Mouse (Mus musculus): ENCODE measurements around the gene Cnnm2. TPM values are rescaled to one million over a fixed set of nuclear protein-coding genes. Genes with fewer than 3 reads are reported as not detected.

Cnnm2 gene
- polyA plus RNA-seq, 1 experiment from 2014 or later: 4.0 TPM

Other genes with a start within 250 kb of the Cnnm2 start
- gene Arl3, start 188.4 kb upstream of the Cnnm2 start, polyA plus RNA-seq (2016; fragmentation: Nextera tagmentation; extraction: Ambion mirVana): 203 and 209 TPM in 2 replicates
- gene Sfxn2, start 188.2 kb upstream of the Cnnm2 start, polyA plus RNA-seq (2016; fragmentation: Nextera tagmentation; extraction: Ambion mirVana): 12.9 and 17.9 TPM in 2 replicates
- 48.2 and 54.4 TPM in 2 replicates for gene Wbp1l, start 162.5 kb upstream of the Cnnm2 start, polyA plus RNA-seq (2016; fragmentation: Nextera tagmentation; extraction: Ambion mirVana)
- gene Cyp17a1, start 88.4 kb upstream of the Cnnm2 start, polyA plus RNA-seq (2016; fragmentation: Nextera tagmentation; extraction: Ambion mirVana): not detected in 2 replicates
- 14.4 and 15.7 TPM in 2 replicates for gene Borcs7, start 71.7 kb upstream of the Cnnm2 start, polyA plus RNA-seq (2016; fragmentation: Nextera tagmentation; extraction: Ambion mirVana)
- 27.3 and 30.3 TPM in 2 replicates for gene As3mt, start 54.1 kb upstream of the Cnnm2 start, polyA plus RNA-seq (2016; fragmentation: Nextera tagmentation; extraction: Ambion mirVana)

Data from hindbrain, embryonic 10.5 days (tissue).